Mouse (Mus musculus) embryonic facial prominence, embryonic 15.5 days (tissue): ENCODE results near the gene Hip1. TPM values are rescaled to one million over a fixed set of nuclear protein-coding genes. Genes with fewer than 3 reads are reported as not detected.
"Not testable (repeated sequence)": the region's sequence is repeated elsewhere in the genome, so short reads cannot be mapped to it uniquely, and the experiment has no call there.

Experiments
- ATAC-seq: fragments of 200-750 bp; cut with Nextera tagmentation; 2 replicates; pipeline ENCODE4 v1.8.0; 2017; ENCODE audit warnings: low read depth, moderate TSS enrichment; ENCODE audit not compliant: insufficient number of reproducible peaks, low FRiP score, low TSS enrichment
- H3K27ac ChIP-seq: fragments of 300-500 bp; sonication (generic); replicated peaks from 2 replicates; pipeline ENCODE4 v1.5.1; 2015; ENCODE audit warnings: mild to moderate bottlenecking, inconsistent platforms
- H3K27me3 ChIP-seq: fragments of 300-500 bp; sonication (generic); 2 replicates; pipeline ENCODE4 v1.6.1; 2015; ENCODE audit warnings: inconsistent platforms
- H3K36me3 ChIP-seq: fragments of 300-500 bp; sonication (generic); 2 replicates; pipeline ENCODE4 v1.6.1; 2015; ENCODE audit warnings: mild to moderate bottlenecking, inconsistent platforms
- H3K4me1 ChIP-seq: fragments of 300-500 bp; sonication (generic); 2 replicates; pipeline ENCODE4 v1.6.1; 2015; ENCODE audit warnings: inconsistent platforms
- H3K4me2 ChIP-seq: fragments of 300-500 bp; sonication (generic); replicated peaks from 2 replicates; pipeline ENCODE4 v1.6.1; 2015; ENCODE audit warnings: mild to moderate bottlenecking, inconsistent platforms
- H3K4me3 ChIP-seq: fragments of 300-500 bp; sonication (generic); replicated peaks from 2 replicates; pipeline ENCODE4 v1.5.1; 2015; ENCODE audit warnings: mild to moderate bottlenecking, inconsistent platforms
- H3K9ac ChIP-seq: fragments of 300-500 bp; sonication (generic); 2 replicates; pipeline ENCODE4 v1.6.1; 2015; ENCODE audit warnings: inconsistent platforms
- H3K9me3 ChIP-seq: fragments of 300-500 bp; sonication (generic); replicated peaks from 2 replicates; pipeline ENCODE4 v1.6.1; 2016; ENCODE audit warnings: inconsistent platforms
- WGBS: fragments of 180-500 bp; shearing (Covaris S2); methylation state at CpG from one replicate; pipeline ENCODE4 v1.1.7; 2015; 5-methylcytosine and 5-hydroxymethylcytosine counted together
- polyA plus RNA-seq: library from polyadenylated mRNA; unstranded; fragments of >200 nt; fragmentation: Nextera tagmentation; extraction: Ambion mirVana; gene quantifications from 2 replicates; pipeline ENCODE4 v1.2.1, GENCODE M21; 2015

Hip1 gene
- polyA plus RNA-seq, 1 experiment from 2014 or later, result 32.0 TPM

GRCm38 (mm10) chr5:135383771-135384170 is 161.1 kb downstream of the Hip1 start:
- no peak for ATAC-seq
- Histone ChIP-seq H3K9me3 (no peaks in the 10 kb centered on the region), H3K4me1 (no peaks in the 10 kb centered on the region), H3K4me2 (no peak overlapping the region), H3K36me3 (peaks cover 93% of the 10 kb centered on the region), H3K4me3 (no peak overlapping the region), H3K27me3 (no peaks in the 10 kb centered on the region), H3K9ac (no peak overlapping the region), H3K27ac (no peak overlapping the region)
- 84% methylated on average over 10 of the region's 10 CpGs for WGBS

GRCm38 (mm10) chr5:135382746-135383145 is 162.2 kb downstream of the Hip1 start:
- Histone ChIP-seq H3K4me2 (no peak overlapping the region), H3K27me3 (no peaks in the 10 kb centered on the region), H3K36me3 (peaks cover 94% of the 10 kb centered on the region), H3K27ac (no peak overlapping the region), H3K4me1 (no peaks in the 10 kb centered on the region), H3K9me3 (no peaks in the 10 kb centered on the region), H3K9ac (no peak overlapping the region), H3K4me3 (no peak overlapping the region)
- no peak for ATAC-seq
- 90% methylated on average over 7 of the region's 7 CpGs for WGBS

GRCm38 (mm10) chr5:135381356-135381925 is 163.5 kb downstream of the Hip1 start:
- WGBS, result 93% methylated on average over 10 of the region's 10 CpGs
- no peaks in the 10 kb centered on the region for H3K4me1 ChIP-seq
- no peak overlapping the region for H3K9ac ChIP-seq
- H3K4me3 ChIP-seq, result no peak overlapping the region
- no peak overlapping the region for H3K27ac ChIP-seq
- H3K27me3 ChIP-seq, result no peaks in the 10 kb centered on the region
- H3K4me2 ChIP-seq, result no peak overlapping the region
- H3K9me3 ChIP-seq, result no peaks in the 10 kb centered on the region
- peaks cover 93% of the 10 kb centered on the region for H3K36me3 ChIP-seq
- ATAC-seq, result no peak

GRCm38 (mm10) chr5:135380681-135381080 is 164.2 kb downstream of the Hip1 start:
- Histone ChIP-seq H3K27ac (no peak overlapping the region), H3K4me2 (no peak overlapping the region), H3K4me1 (no peaks in the 10 kb centered on the region), H3K36me3 (peaks cover 97% of the 10 kb centered on the region), H3K9me3 (no peaks in the 10 kb centered on the region), H3K4me3 (no peak overlapping the region), H3K9ac (no peak overlapping the region), H3K27me3 (no peaks in the 10 kb centered on the region)
- no peak for ATAC-seq
- WGBS, result 88% methylated on average over 4 of the region's 4 CpGs

GRCm38 (mm10) chr5:135376341-135376740 is 168.6 kb downstream of the Hip1 start:
- peaks cover 96% of the 10 kb centered on the region for H3K36me3 ChIP-seq
- WGBS, result 64% methylated on average over 2 of the region's 2 CpGs
- peaks cover 8% of the 10 kb centered on the region; the same call in 1 of the 2 replicates for H3K4me1 ChIP-seq
- H3K4me3 ChIP-seq, result no peak overlapping the region
- H3K9me3 ChIP-seq, result no peaks in the 10 kb centered on the region
- ATAC-seq, result no peak
- no peak overlapping the region for H3K4me2 ChIP-seq
- H3K9ac ChIP-seq, result no peak overlapping the region
- H3K27ac ChIP-seq, result no peak overlapping the region
- no peaks in the 10 kb centered on the region for H3K27me3 ChIP-seq

GRCm38 (mm10) chr5:135375167-135375566 is 169.8 kb downstream of the Hip1 start:
- H3K4me3 ChIP-seq, result no peak overlapping the region
- 53% methylated on average over 8 of the region's 8 CpGs for WGBS
- peaks cover 15% of the 10 kb centered on the region for H3K4me1 ChIP-seq
- H3K4me2 ChIP-seq, result no peak overlapping the region
- peak overlapping the region; percentile 39; the same call in 1 of the 2 replicates for H3K27ac ChIP-seq
- no peaks in the 10 kb centered on the region for H3K9me3 ChIP-seq
- H3K9ac ChIP-seq, result no peak overlapping the region
- peak; percentile 44; the same call in 1 of the 2 replicates for ATAC-seq
- peaks cover 85% of the 10 kb centered on the region for H3K36me3 ChIP-seq
- no peaks in the 10 kb centered on the region for H3K27me3 ChIP-seq

- no peaks in the 10 kb centered on the region for H3K9me3 ChIP-seq
- peaks cover 15% of the 10 kb centered on the region for H3K4me1 ChIP-seq
- no peak overlapping the region for H3K4me3 ChIP-seq
- H3K36me3 ChIP-seq, result peaks cover 70% of the 10 kb centered on the region
- no peak overlapping the region for H3K4me2 ChIP-seq
- ATAC-seq, result no peak
- no peak overlapping the region for H3K27ac ChIP-seq
- no peak overlapping the region for H3K9ac ChIP-seq
- WGBS, result 93% methylated on average over 5 of the region's 5 CpGs
- no peaks in the 10 kb centered on the region for H3K27me3 ChIP-seq
Measured at GRCm38 (mm10) chr5:135373601-135374000, 171.3 kb downstream of the Hip1 start.

GRCm38 (mm10) chr5:135371195-135371594 is 173.7 kb downstream of the Hip1 start:
- Histone ChIP-seq H3K9me3 (no peaks in the 10 kb centered on the region), H3K4me2 (no peak overlapping the region; the same call in 1 of the 2 replicates), H3K4me3 (no peak overlapping the region; the same call in 1 of the 2 replicates), H3K27me3 (no peaks in the 10 kb centered on the region), H3K27ac (no peak overlapping the region), H3K9ac (no peak overlapping the region), H3K4me1 (peaks cover 15% of the 10 kb centered on the region), H3K36me3 (peaks cover 47% of the 10 kb centered on the region)
- no peak for ATAC-seq
- WGBS, result 93% methylated on average over 13 of the region's 13 CpGs

- Histone ChIP-seq H3K4me1 (peaks cover 14% of the 10 kb centered on the region), H3K9ac (peak within 1 kb of the TSS; percentile 90), H3K36me3 (peaks cover 36% of the 10 kb centered on the region), H3K4me2 (peak within 1 kb of the TSS; percentile 82), H3K27me3 (no peaks in the 10 kb centered on the region), H3K27ac (peak within 1 kb of the TSS; percentile 89), H3K4me3 (peak within 1 kb of the TSS; percentile 94), H3K9me3 (no peaks in the 10 kb centered on the region)
- 0 out of 2 replicates have a peak, but pooled peaks have one; percentile 41 for ATAC-seq
- under 1% methylated on average over 64 of the region's 64 CpGs for WGBS
Measured at GRCm38 (mm10) chr5:135369787-135370654, 174.9 kb downstream of the Hip1 start, which contains the start of gene Nsun5. Nsun5 (plus strand) TSS chr5:135369953.

- Histone ChIP-seq H3K9ac (peak overlapping the region; percentile 90; the same call in 1 of the 2 replicates), H3K27ac (peak overlapping the region; percentile 89; the same call in 1 of the 2 replicates), H3K4me2 (peak overlapping the region; percentile 82), H3K4me3 (peak overlapping the region; percentile 94), H3K36me3 (peaks cover 27% of the 10 kb centered on the region)
- H3K9me3 ChIP-seq, H3K27me3 ChIP-seq, ATAC-seq, H3K4me1 ChIP-seq: not testable (repeated sequence)
- WGBS, result 58% methylated on average over 9 of the region's 9 CpGs
Measured at GRCm38 (mm10) chr5:135369196-135369595, 175.7 kb downstream of the Hip1 start.

- Histone ChIP-seq H3K9ac (no peak overlapping the region), H3K4me3 (no peak overlapping the region)
- WGBS, result 80% methylated on average over 6 of the region's 6 CpGs
Measured at GRCm38 (mm10) chr5:135368312-135368711, 176.6 kb downstream of the Hip1 start.

More at GRCm38 (mm10) chr5:135368312-135368711, 176.6 kb downstream of the Hip1 start:
- H3K9me3 ChIP-seq, result no peaks in the 10 kb centered on the region
- no peaks in the 10 kb centered on the region for H3K27me3 ChIP-seq
- H3K4me2 ChIP-seq, result no peak overlapping the region
- H3K4me1 ChIP-seq, result peaks cover 8% of the 10 kb centered on the region
- no peak for ATAC-seq
- H3K36me3 ChIP-seq, result peaks cover 18% of the 10 kb centered on the region
- H3K27ac ChIP-seq, result no peak overlapping the region
